Mouse (Mus musculus) cerebellum, postnatal 10 days (tissue): ENCODE measurements at regions not wholly inside any gene's neighbourhood (a gene's known extent, or its start where the extent isn't known, plus 50 kb on each side); places are given as distances from the start of the nearest gene placed in this dataset.

ENCODE experiments used
- DNase-seq, 2 experiments: peaks; one replicate each; pipeline ENCODE4 v3.0.0; 2021; ENCODE audit warnings: mixed read lengths in 2 of 2

GRCm38 (mm10) chr19:14776791-14777190 is 178.9 kb upstream of the Tle4 start:
- DNase-seq: no peak

GRCm38 (mm10) chr19:14772794-14773193 is 174.9 kb upstream of the Tle4 start:
- no peak for DNase-seq

DNA sequence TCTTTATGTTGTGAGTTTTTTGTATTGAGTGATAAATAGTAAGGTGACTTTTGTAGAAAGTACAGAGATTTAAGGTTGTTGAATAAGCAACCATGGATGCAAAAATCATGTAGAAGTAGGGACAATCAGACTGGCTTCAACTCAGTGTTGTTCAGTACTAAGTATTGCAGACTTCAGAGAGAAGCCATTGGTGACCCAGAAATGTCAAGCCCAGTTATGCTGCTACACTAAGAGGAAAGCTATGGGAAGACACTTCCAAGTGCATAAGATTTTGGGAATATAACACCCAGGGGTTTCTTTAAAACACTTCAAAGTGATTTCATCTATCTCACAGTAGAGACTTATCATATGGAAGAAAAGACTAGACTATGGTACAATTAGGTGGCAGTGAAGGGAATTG is 154.8 kb upstream of the Tle4 start:
- DNase-seq: no peak

GRCm38 (mm10) chr19:14742361-14742760 is 144.5 kb upstream of the Tle4 start:
- no peak for DNase-seq

- DNase-seq: no peak
Measured at GRCm38 (mm10) chr19:14740936-14741335, 143.1 kb upstream of the Tle4 start.

- no peak for DNase-seq
Measured at GRCm38 (mm10) chr19:14740139-14740538, 142.3 kb upstream of the Tle4 start.

DNA sequence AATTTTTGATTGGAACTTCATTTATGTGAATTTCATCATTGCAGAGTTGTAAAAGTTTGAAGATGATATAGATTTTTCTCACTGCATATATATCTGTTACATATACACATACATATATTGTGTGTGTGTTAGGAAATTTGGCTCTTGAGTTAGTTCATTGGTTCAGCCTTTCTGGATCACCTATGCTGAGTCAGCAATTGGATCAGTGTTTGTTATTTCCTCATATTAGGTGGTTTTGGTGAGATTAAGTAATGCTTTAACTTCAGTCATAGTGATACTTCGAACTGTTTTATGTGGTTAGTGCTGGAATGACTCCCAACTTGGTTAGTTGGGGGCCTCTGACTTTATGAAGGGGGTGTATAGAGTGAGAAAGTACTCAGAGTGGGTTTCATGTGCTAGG is 138.7 kb upstream of the Tle4 start:
- no peak for DNase-seq

DNA sequence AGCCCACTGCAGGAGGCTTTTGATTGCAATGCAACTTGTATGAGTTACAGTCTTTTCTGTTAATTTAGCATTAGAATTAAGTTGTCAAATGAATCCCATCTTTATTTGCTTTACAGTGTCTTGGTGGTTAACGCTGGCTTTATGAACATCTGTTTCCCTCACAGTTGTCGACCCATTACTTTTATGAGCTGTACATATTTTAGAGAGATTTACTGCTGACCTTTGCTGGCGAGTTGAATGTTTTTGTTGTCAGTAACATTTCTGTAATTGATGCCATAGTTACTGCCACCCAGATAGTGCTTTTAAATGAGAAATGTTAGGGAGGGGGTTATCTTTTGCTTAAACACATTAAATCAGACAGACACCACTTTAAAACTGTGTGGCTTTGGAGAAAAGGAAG is 127.5 kb upstream of the Tle4 start:
- no peak for DNase-seq

DNA sequence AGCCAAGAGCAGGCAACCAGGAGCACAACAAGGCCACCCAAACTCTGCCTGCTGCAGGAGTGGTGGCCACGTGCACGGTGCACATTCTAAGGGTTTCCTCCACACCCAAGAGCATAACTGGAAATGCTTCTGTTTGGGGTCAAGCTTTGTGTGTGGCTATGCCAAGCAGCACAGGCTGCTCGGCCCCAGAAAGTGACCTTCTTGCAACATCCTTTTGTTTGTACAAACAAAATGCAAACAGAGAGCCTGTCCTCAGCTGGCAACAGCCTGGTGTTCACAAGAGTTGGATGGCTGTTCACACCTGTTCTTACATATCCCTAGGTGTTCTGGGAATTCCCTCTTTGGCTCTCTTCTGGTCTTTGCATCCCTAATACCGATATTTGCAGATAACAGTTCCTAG is 126.8 kb upstream of the Tle4 start:
- no peak for DNase-seq

DNA sequence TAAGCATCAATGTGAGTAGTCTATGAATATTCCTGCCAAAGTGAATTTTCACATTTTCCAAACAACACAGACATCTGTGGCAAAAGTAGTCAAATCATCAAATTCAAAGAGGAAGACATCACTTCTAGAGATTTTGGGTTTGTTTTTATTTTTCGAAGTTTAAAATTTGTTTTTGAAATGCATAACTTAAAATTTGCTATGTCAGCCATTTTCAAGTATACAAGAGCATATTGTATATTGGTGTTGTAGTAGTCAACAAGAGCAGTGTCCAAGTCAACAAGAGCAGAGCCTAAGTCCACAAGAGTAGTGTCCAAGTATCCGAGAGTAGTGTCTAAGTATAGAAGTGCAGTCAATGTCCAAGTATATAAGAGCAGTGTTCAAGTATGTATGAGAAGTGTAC is 107.9 kb upstream of the Tle4 start:
- no peak for DNase-seq

GRCm38 (mm10) chr19:14701116-14701515 is 103.3 kb upstream of the Tle4 start:
- DNase-seq: peak; percentile 71 to 86

GRCm38 (mm10) chr19:14695369-14695768 is 97.5 kb upstream of the Tle4 start:
- no peak for DNase-seq

DNA sequence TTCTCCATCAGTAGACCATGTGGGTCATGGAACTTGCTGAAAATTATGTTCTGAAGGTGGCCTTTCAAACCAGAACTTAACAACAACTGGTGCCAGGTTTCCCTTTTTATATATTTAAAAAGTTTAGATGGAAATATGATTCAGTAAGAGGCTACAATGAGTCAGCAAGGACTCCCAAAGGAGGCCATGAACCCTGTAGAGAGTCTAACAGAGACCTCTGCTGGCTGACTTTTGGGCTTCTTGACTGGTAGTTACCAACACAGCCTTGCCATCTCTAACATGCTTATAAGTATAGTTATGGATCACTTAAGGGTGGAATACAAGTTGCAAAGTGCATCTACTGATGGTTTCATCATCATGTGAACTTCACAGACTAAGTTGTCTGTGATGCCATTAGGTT is 94.3 kb upstream of the Tle4 start:
- DNase-seq: no peak

DNA sequence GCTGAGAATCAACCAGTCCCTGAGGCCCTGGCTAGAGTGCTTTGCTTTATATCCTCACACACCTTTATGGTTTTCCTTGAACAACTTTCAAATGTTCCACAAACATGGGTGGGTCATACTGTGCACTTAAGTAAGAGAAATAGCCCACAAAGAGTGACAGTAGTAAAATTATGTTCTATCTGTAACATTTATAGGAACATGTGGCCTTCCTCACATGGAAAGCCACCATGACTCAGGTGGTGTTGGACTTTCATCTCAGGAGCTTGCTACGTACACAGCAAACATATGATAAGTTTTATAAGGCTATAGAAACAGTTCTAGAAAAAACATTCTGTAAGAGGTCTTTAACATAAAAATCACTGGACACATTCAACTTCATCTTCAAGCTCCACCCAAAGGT is 87.8 kb upstream of the Tle4 start:
- DNase-seq: no peak

GRCm38 (mm10) chr19:14684669-14685068 is 86.8 kb upstream of the Tle4 start:
- DNase-seq: no peak

DNA sequence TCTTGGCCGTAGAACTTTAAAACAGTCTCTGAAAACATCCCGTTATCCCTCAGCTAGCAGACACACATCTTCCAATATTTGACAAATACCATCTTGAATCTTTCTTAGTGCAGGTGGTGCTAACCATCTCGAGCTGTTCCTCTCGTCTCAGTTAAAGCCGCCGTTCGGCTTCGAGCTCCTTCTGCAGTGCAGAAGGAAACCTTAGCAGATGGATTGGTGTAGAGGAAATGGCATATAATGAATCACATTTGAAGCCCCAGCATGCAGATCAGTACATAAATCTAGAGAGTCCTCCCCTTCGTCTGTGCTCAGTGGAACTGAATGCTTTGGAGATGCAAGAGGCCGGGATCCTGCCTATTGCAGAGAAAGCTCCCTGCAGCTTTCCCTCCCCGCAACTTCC is 83.5 kb upstream of the Tle4 start:
- no peak for DNase-seq

- no peak for DNase-seq
Measured at GRCm38 (mm10) chr19:14679776-14680175, 81.9 kb upstream of the Tle4 start.

- DNase-seq: no peak
Measured at GRCm38 (mm10) chr19:14678584-14678983, 80.7 kb upstream of the Tle4 start.

- DNase-seq: no peak
Measured at GRCm38 (mm10) chr19:14676929-14677328, 79.1 kb upstream of the Tle4 start.

DNA sequence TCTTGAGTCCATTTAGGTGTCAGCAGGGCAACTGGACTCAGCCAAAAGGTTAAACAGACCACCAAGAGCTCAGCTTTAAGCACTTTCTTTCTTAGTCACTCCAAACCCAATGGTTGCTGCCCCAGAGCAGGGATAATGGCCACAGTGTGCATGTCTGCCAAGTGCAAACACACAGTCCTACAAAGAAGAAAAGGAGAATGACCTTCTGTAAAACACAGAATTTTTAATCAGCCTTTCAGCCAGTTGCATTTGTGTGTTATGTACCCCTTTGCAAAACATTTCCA is 72.9 kb upstream of the Tle4 start:
- DNase-seq: no peak

GRCm38 (mm10) chr19:14670078-14670820 is 72.4 kb upstream of the Tle4 start:
- no peak for DNase-seq

GRCm38 (mm10) chr19:14668512-14669181 is 70.8 kb upstream of the Tle4 start:
- DNase-seq: no peak

DNA sequence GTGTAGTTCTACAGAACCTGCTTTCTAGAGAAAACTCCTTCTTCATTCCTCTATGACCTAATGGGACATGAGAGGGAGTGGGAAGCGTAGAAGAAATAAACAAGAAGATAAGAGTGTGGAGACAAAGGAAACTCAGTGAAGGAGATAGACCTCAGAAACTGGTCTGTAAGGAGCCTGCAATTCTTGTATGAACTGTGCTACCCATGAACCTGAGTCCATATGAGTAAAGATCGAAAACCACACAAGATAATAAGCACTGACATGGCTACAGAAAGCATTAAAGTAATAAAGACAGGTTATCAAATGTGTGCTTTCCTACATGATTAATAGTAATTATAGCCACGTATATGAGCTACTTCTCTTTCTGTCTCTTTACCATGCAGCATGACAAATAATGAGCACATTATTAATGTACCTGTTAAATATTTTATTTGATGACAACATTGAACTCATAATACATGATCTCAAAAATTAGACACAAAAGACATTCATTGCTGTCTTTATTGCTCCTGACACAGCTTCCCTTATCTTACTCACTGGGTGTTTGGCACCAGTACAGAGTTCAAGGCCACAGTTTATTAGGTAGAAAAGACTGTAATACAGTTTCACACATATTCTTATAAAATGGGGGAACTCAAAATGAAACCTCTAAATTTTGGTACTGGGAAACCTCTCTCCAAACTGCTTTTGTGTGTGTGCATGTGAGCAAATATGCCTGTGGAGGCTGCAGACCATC is 67.0 kb upstream of the Tle4 start:
- no peak for DNase-seq

DNA sequence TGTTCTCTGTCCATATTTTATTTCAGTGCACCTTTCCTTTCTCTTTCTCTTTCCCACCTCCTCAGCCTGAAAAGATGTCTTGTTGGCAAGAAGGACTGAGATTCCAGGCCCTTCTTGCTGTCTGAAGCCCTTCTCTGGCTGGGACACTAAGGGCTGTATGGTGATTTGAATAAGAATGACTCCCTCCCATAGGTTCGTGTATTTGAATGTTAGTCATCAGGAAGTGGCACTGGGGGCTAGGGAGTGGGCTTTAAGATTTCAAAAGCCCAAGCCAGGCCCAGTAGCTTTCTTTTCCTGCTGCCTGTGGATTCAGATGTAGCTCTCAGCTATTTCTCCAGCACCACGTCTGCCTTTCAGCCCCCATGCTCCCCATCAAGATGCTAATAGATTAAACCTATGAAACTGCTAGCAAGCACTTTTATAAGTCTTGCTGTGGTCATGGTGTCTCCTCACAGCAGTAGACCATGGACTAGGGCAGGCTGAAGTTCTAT is 66.3 kb upstream of the Tle4 start:
- DNase-seq: no peak
